Mouse (Mus musculus): ENCODE measurements around the gene Ckm.

Gene Ckm

GRCm38 (mm10) chr7:19404476-19404875 lies at the start of gene Ckm:
Gene Ckm, plus strand, starts transcription at chr7:19404776.
- no peak for DNase-seq (ENCODE audit: low spot score in 2 of 2)

GRCm38 (mm10) chr7:19354991-19355390 lies 49.6 kb upstream of the Ckm start:
- DNase-seq (ENCODE audit: low spot score in 2 of 2) = no peak

- no peak for DNase-seq (ENCODE audit: low spot score in 2 of 2)
Measured at GRCm38 (mm10) chr7:19356311-19356710, 48.3 kb upstream of the Ckm start.

GRCm38 (mm10) chr7:19357381-19358375 lies 46.9 kb upstream of the Ckm start:
- peak in 1 of 2 experiments; percentile 15 for DNase-seq (ENCODE audit: low spot score in 2 of 2)

- peak in 1 of 2 experiments; percentile 23 for DNase-seq (ENCODE audit: low spot score in 2 of 2)
Measured at GRCm38 (mm10) chr7:19358634-19359033, 45.9 kb upstream of the Ckm start.

GRCm38 (mm10) chr7:19359299-19359891 lies 45.2 kb upstream of the Ckm start, which contains the start of the genes Cd3eap and Ppp1r13l:
Gene Cd3eap, minus strand, starts transcription at chr7:19359483.
Gene Ppp1r13l, plus strand, starts transcription at chr7:19359749.
- peak; percentile 78 to 87 for DNase-seq (ENCODE audit: low spot score in 2 of 2)

- DNase-seq (ENCODE audit: low spot score in 2 of 2) = peak; percentile 60 to 78
Measured at GRCm38 (mm10) chr7:19359892-19360641, 44.5 kb upstream of the Ckm start.

GRCm38 (mm10) chr7:19360944-19361343 lies 43.6 kb upstream of the Ckm start:
- peak; percentile 66 to 86 for DNase-seq (ENCODE audit: low spot score in 2 of 2)

- DNase-seq (ENCODE audit: low spot score in 2 of 2) = peak; percentile 79 to 93
Measured at GRCm38 (mm10) chr7:19361720-19362119, 42.9 kb upstream of the Ckm start.

- DNase-seq (ENCODE audit: low spot score in 2 of 2) = no peak
Measured at GRCm38 (mm10) chr7:19362276-19362675, 42.3 kb upstream of the Ckm start.

GRCm38 (mm10) chr7:19363881-19364280 lies 40.7 kb upstream of the Ckm start:
- peak; percentile 68 to 81 for DNase-seq (ENCODE audit: low spot score in 2 of 2)

- DNase-seq (ENCODE audit: low spot score in 2 of 2) = no peak
Measured at GRCm38 (mm10) chr7:19365376-19365775, 39.2 kb upstream of the Ckm start.

- peak in 1 of 2 experiments; percentile 47 for DNase-seq (ENCODE audit: low spot score in 2 of 2)
Measured at GRCm38 (mm10) chr7:19368380-19368779, 36.2 kb upstream of the Ckm start.

- peak; percentile 54 to 76 for DNase-seq (ENCODE audit: low spot score in 2 of 2)
Measured at GRCm38 (mm10) chr7:19369823-19370425, 34.7 kb upstream of the Ckm start.

GRCm38 (mm10) chr7:19373367-19373766 lies 31.2 kb upstream of the Ckm start:
- DNase-seq (ENCODE audit: low spot score in 2 of 2) = no peak

GRCm38 (mm10) chr7:19375368-19375767 lies 29.2 kb upstream of the Ckm start:
- DNase-seq (ENCODE audit: low spot score in 2 of 2) = no peak

- no peak for DNase-seq (ENCODE audit: low spot score in 2 of 2)
Measured at GRCm38 (mm10) chr7:19376019-19376418, 28.6 kb upstream of the Ckm start.

- DNase-seq (ENCODE audit: low spot score in 2 of 2) = no peak
Measured at GRCm38 (mm10) chr7:19378049-19378448, 26.5 kb upstream of the Ckm start.

GRCm38 (mm10) chr7:19381377-19382165 lies 23.0 kb upstream of the Ckm start, which contains the start of gene Ercc2:
Gene Ercc2, plus strand, starts transcription at chr7:19382010.
- peak; percentile 96 to 99 for DNase-seq (ENCODE audit: low spot score in 2 of 2)

GRCm38 (mm10) chr7:19382166-19382541 lies 22.4 kb upstream of the Ckm start:
- DNase-seq (ENCODE audit: low spot score in 2 of 2) = no peak

GRCm38 (mm10) chr7:19383708-19384107 lies 20.9 kb upstream of the Ckm start:
- DNase-seq (ENCODE audit: low spot score in 2 of 2) = no peak
